Comparison of ENCODE assay signal across 33 mouse cellular contexts in the genomic region with DNA sequence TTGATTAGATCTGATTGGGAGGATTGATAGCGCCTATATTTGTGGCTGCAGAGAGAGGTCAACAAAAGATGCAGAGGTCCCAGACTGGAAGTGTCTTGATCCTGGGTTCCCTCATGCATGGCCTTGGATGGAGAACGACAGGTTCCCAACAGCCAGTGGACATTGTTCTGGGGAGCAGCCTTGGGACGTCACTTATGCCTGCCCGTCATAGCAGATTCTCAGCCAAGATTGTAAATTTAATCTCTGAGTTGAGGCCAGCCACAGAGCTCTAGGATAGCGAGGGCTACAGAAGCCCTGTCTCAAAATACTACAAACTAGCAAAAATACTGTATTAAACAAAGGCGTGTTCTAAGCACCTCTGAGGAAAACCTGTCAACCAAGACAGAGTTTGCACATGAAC. TPM values are rescaled to one million over a fixed set of nuclear protein-coding genes. Genes with fewer than 3 reads are reported as not detected.
DNase-seq lines count a peak whose midpoint lies in the region; ATAC-seq and TF ChIP-seq lines count a peak whose summit lies in the region.
"Had no signal": no experiment of that assay in that cellular context is flagged by ENCODE, and none has a peak within 500 bp of the region (broad histone marks: within the 10 kb centered on the region; RNA-seq: fewer than 3 reads in every experiment).

No protein-coding gene starts in this region.

- H3K4me1 ChIP-seq in intestine, embryonic 15.5 days (replicated peaks), result no peaks in the 10 kb centered on the region
- H3K4me1 ChIP-seq in small intestine, adult 2 months (ENCODE audit: control insufficient read depth, insufficient read depth, insufficient read length, low read length), result peaks cover 16% of the 10 kb centered on the region; the same call in 1 of the 2 replicates
- H3K4me1 ChIP-seq: embryonic facial prominence, embryonic 12.5 days; embryonic facial prominence, embryonic 15.5 days; heart, embryonic 10.5 days; heart, embryonic 13.5 days had no signal

- H3K9me3 ChIP-seq in intestine, embryonic 15.5 days, result no peaks in the 10 kb centered on the region
- H3K9me3 ChIP-seq: embryonic facial prominence, embryonic 12.5 days; embryonic facial prominence, embryonic 15.5 days; heart, embryonic 10.5 days had no signal

- peak; percentile 53 for ATAC-seq in intestine, embryonic 15.5 days
- ATAC-seq: activated CD4-positive, CD25-positive, alpha-beta regulatory T cell, adult 4 months; forebrain, embryonic 14.5 days; forebrain, postnatal 0 days; hindbrain, postnatal 0 days; inflammation-experienced regulatory T-cells, adult 6 months had no signal

- H3K4me2 ChIP-seq in intestine, embryonic 15.5 days (replicated peaks), result 0 out of 2 replicates have a peak overlapping the region, but pooled peaks have one; percentile 1
- H3K4me2 ChIP-seq: embryonic facial prominence, embryonic 12.5 days; embryonic facial prominence, embryonic 15.5 days; heart, embryonic 13.5 days; hindbrain, embryonic 14.5 days had no signal

- TF ChIP-seq CTCF in small intestine, adult 2 months (IDR thresholded peaks at IDR 0.05; ENCODE audit: extremely low read depth, insufficient read length, insufficient replicate concordance, low read depth, low read length), result no peak

- no peaks in the 10 kb centered on the region for H3K27me3 ChIP-seq in intestine, embryonic 15.5 days (replicated peaks)
- no peaks in the 10 kb centered on the region for H3K27me3 ChIP-seq in small intestine, adult 2 months (ENCODE audit: control insufficient read depth, insufficient read depth, low read length)
- H3K27me3 ChIP-seq: embryonic facial prominence, embryonic 12.5 days; embryonic facial prominence, embryonic 15.5 days had no signal

- H3K36me3 ChIP-seq in intestine, embryonic 15.5 days, result no peaks in the 10 kb centered on the region
- peaks cover 23% of the 10 kb centered on the region for H3K36me3 ChIP-seq in small intestine, adult 2 months (ENCODE audit: control insufficient read depth, insufficient read depth, low read length)
- H3K36me3 ChIP-seq: embryonic facial prominence, embryonic 12.5 days; embryonic facial prominence, embryonic 15.5 days; heart, embryonic 10.5 days; heart, embryonic 13.5 days had no signal

- TF ChIP-seq POLR2A in small intestine, adult 2 months (IDR thresholded peaks at IDR 0.05; ENCODE audit: low read depth, low read length), result no peak

- H3K4me3 ChIP-seq in intestine, embryonic 15.5 days (replicated peaks), result no peak overlapping the region
- peak overlapping the region; percentile 74 for H3K4me3 ChIP-seq in small intestine, adult 2 months (ENCODE audit: low read depth, low read length)
- H3K4me3 ChIP-seq: embryonic facial prominence, embryonic 12.5 days; embryonic facial prominence, embryonic 15.5 days; gastrocnemius, adult 2 months; heart, adult 2 months; heart, embryonic 10.5 days; heart, embryonic 13.5 days had no signal

- peak overlapping the region; percentile 76; the same call in 1 of the 2 replicates for H3K27ac ChIP-seq in intestine, embryonic 15.5 days
- peak overlapping the region; percentile 100 for H3K27ac ChIP-seq in small intestine, adult 2 months (ENCODE audit: insufficient read depth, low read depth, low read length)
- H3K27ac ChIP-seq: embryonic facial prominence, embryonic 12.5 days; embryonic facial prominence, embryonic 15.5 days; gastrocnemius, adult 2 months; heart, adult 2 months; heart, embryonic 10.5 days; heart, embryonic 13.5 days; hindbrain, embryonic 14.5 days; hindbrain, postnatal 0 days had no signal

- WGBS in intestine, embryonic 15.5 days, result 66% methylated on average over 6 of the region's 6 CpGs
- WGBS in small intestine, adult 2 months, result 32% methylated on average over 6 of the region's 6 CpGs

- DNase-seq in adrenal gland, adult (ENCODE audit: inconsistent age in 2 of 2, low spot score in 1 of 2), result peak; percentile 74 to 82
- no peak for DNase-seq in adrenal gland, postnatal 25 days
- DNase-seq in adrenal gland, postnatal 36 days, result peak; percentile 30 to 57
- no peak for DNase-seq in adrenal gland, postnatal 4 days (ENCODE audit: low spot score in 2 of 2)
- DNase-seq in ovary, postnatal 14 days (ENCODE audit: low spot score), result no peak
- DNase-seq: cerebellum, adult 11 months; cerebellum, adult 2 months; cerebellum, adult 9-11 months; cerebellum, postnatal 25 days; forebrain, postnatal 0 days; gastrocnemius, adult 2 months; gastrocnemius, postnatal 25 days; heart, adult 2 months; heart, postnatal 14 days; heart, postnatal 4 days had no signal

- H3K9ac ChIP-seq in intestine, embryonic 15.5 days, result no peak overlapping the region
- H3K9ac ChIP-seq: embryonic facial prominence, embryonic 12.5 days; embryonic facial prominence, embryonic 15.5 days; forebrain, postnatal 0 days; heart, embryonic 13.5 days; hindbrain, embryonic 14.5 days had no signal

RNA-seq across cellular contexts. Expression of a gene that starts 18.3 kb away (rescaled TPM):
- total RNA-seq in adrenal gland, postnatal 25 days (2021), result 0.55 TPM in 1 of 2 replicates, not detected in the other
- total RNA-seq in adrenal gland, postnatal 36 days (2021), result under 1 TPM; 0.23 to 0.26 TPM
- under 1 TPM; 0.67 to 0.87 TPM for total RNA-seq in adrenal gland, postnatal 4 days (2021)
- polyA plus RNA-seq in intestine, embryonic 15.5 days (2015; fragmentation: Nextera tagmentation; extraction: Ambion mirVana), result 0.14 TPM in 1 of 2 replicates, not detected in the other
- 0.13 TPM in 1 of 2 replicates, not detected in the other for polyA plus RNA-seq in small intestine, adult 2 months (2012; rRNA removed)
- total RNA-seq: forebrain, postnatal 0 days had no signal
- polyA plus RNA-seq: activated CD4-positive, CD25-positive, alpha-beta regulatory T cell, adult 4 months; embryonic facial prominence, embryonic 15.5 days; forebrain, embryonic 11.5 days; forebrain, embryonic 14.5 days; forebrain, postnatal 0 days; heart, embryonic 10.5 days; hindbrain, embryonic 14.5 days; hindbrain, postnatal 0 days had no signal

RNA-seq across cellular contexts. Expression of a gene that starts 22.6 kb away (rescaled TPM):
- not detected in 2 replicates for total RNA-seq in adrenal gland, postnatal 25 days (2021)
- not detected for total RNA-seq in adrenal gland, postnatal 36 days (2021)
- not detected for total RNA-seq in adrenal gland, postnatal 4 days (2021)
- 0.06 TPM in 1 of 2 replicates, not detected in the other for polyA plus RNA-seq in intestine, embryonic 15.5 days (2015; fragmentation: Nextera tagmentation; extraction: Ambion mirVana)
- polyA plus RNA-seq in small intestine, adult 2 months (2012; rRNA removed), result 0.10 TPM in 1 of 2 replicates, not detected in the other
- total RNA-seq: adrenal gland, adult 18-20 months; common myeloid progenitor, adult 5-6 weeks; forebrain, postnatal 0 days; gastrocnemius, adult 2 months; gastrocnemius, postnatal 25 days; heart, adult 2 months; heart, postnatal 14 days; heart, postnatal 4 days; hindbrain, postnatal 0 days had no signal
- polyA plus RNA-seq: activated CD4-positive, CD25-positive, alpha-beta regulatory T cell, adult 4 months; cerebellum, adult 2 months; embryonic facial prominence, embryonic 12.5 days; embryonic facial prominence, embryonic 15.5 days; forebrain, embryonic 11.5 days; forebrain, embryonic 14.5 days; gonadal fat pad, adult 2 months; heart, adult 2 months; heart, embryonic 10.5 days; heart, embryonic 13.5 days; hindbrain, embryonic 11.5 days; hindbrain, embryonic 14.5 days; hindbrain, postnatal 0 days; inflammation-experienced regulatory T-cells, adult 6 months had no signal

RNA-seq across cellular contexts. Expression of a gene that starts 55.6 kb away (rescaled TPM):
- not detected in 2 replicates for total RNA-seq in adrenal gland, postnatal 25 days (2021)
- not detected for total RNA-seq in adrenal gland, postnatal 36 days (2021)
- under 1 TPM; 0.22 to 0.37 TPM for total RNA-seq in adrenal gland, postnatal 4 days (2021)
- 0.43 and 0.54 TPM in 2 replicates for polyA plus RNA-seq in intestine, embryonic 15.5 days (2015; fragmentation: Nextera tagmentation; extraction: Ambion mirVana)
- polyA plus RNA-seq in small intestine, adult 2 months (2012; rRNA removed), result not detected in 2 replicates
- total RNA-seq: adrenal gland, adult 18-20 months; common myeloid progenitor, adult 5-6 weeks; forebrain, postnatal 0 days; gastrocnemius, adult 2 months; gastrocnemius, postnatal 25 days; heart, adult 2 months; heart, postnatal 14 days; heart, postnatal 4 days had no signal
- polyA plus RNA-seq: activated CD4-positive, CD25-positive, alpha-beta regulatory T cell, adult 4 months; cerebellum, adult 2 months; forebrain, embryonic 11.5 days; forebrain, embryonic 14.5 days; forebrain, postnatal 0 days; frontal cortex, adult 2 months; gonadal fat pad, adult 2 months; heart, adult 2 months; heart, embryonic 10.5 days; heart, embryonic 13.5 days; heart, embryonic 16.5 days; hindbrain, embryonic 14.5 days; inflammation-experienced regulatory T-cells, adult 6 months had no signal

Comparison
In these comparisons a context has a peak if more than half of its experiments do, and no peak if none do; other contexts are left out.
1. DNase-seq: peak in adrenal gland, adult (2 of 2) and adrenal gland, postnatal 36 days (2 of 2); none in adrenal gland, postnatal 25 days (single experiment), adrenal gland, postnatal 4 days (0 of 2) and ovary, postnatal 14 days (single experiment).